Mouse (Mus musculus) lung, adult 2 months (tissue): ENCODE data around the gene Ace2.

Experiments used
- CTCF ChIP-seq: fragments of 200-500 bp; IDR thresholded peaks from 2 replicates; pipeline ENCODE4 v1.5.1; 2011; ENCODE audit warnings: mild to moderate bottlenecking, low read length, control low read depth; ENCODE audit not compliant: insufficient read depth
- POLR2A ChIP-seq: fragments of 200-500 bp; IDR thresholded peaks from 2 replicates; pipeline ENCODE4 v1.6.1; 2011; ENCODE audit warnings: low read depth, mild to moderate bottlenecking, control low read depth, low read length, borderline replicate concordance; ENCODE audit errors: extremely low read depth

DNA sequence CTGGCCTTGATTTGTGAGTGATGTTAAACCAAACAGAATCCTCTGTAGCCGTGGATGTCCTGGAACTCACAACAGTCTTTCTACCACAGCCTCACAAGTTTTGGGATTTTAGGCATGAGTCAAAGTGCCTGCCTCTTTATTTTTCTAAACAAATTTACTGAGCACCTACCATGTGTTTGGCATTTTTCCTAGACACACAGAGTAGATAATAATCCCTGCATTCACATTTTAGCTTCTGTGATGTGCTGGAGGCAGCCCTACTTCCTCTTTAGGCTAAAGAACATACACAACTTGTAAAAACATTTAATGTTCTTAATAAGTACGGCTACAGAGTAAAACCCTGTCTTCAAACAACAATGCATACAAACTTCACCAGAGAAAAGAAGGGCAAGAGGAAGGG is 31.9 kb downstream of the Ace2 start:
- no peak for TF ChIP-seq CTCF
- no peak for TF ChIP-seq POLR2A
